Comparison of ENCODE assay signal across 10 mouse cellular contexts in the genomic region with DNA sequence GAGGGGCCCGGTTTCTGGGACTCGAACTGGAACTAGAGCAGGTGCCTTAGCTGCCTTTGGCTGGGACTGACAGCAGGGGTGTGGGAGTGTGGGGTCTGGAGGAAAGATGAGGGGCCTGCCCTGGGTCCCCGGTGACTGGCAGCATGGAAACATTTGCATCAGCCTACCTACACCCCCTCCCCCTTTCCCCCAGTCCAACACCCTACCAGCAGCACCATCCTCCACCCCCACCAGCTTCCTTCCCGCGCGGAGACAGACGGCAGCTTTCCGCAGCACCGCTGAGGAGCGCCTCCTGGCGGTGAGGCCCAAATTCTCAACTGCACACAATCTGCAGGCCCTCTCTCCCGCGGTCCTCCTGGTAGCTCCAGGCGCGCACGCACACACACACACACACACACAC. TPM values are rescaled to one million over a fixed set of nuclear protein-coding genes. Genes with fewer than 3 reads are reported as not detected.
A peak's percentile ranks its signal among the peaks of the same experiment; 100 is the strongest.
DNase-seq lines count a peak whose midpoint lies in the region; ATAC-seq and TF ChIP-seq lines count a peak whose summit lies in the region.
"Had no signal": no experiment of that assay in that cellular context is flagged by ENCODE, and none has a peak within 500 bp of the region (broad histone marks: within the 10 kb centered on the region; RNA-seq: fewer than 3 reads in every experiment).

No protein-coding gene starts in this region.

- H3K4me1 ChIP-seq in forebrain, embryonic 12.5 days, result peaks cover 56% of the 10 kb centered on the region
- no peaks in the 10 kb centered on the region for H3K4me1 ChIP-seq in intestine, postnatal 0 days (replicated peaks; ENCODE audit: control insufficient read depth, insufficient read depth, low read length)
- no peaks in the 10 kb centered on the region for H3K4me1 ChIP-seq in liver, adult 2 months (ENCODE audit: control insufficient read depth, insufficient read depth, low read length)
- H3K4me1 ChIP-seq in neural tube, embryonic 12.5 days, result peaks cover 35% of the 10 kb centered on the region

- WGBS in forebrain, embryonic 12.5 days, result 0% methylated on average over 14 of the region's 16 CpGs
- 5% methylated on average over 16 of the region's 16 CpGs for WGBS in intestine, postnatal 0 days
- 6% methylated on average over 16 of the region's 16 CpGs for WGBS in liver, adult 2 months
- 0% methylated on average over 10 of the region's 16 CpGs for WGBS in neural tube, embryonic 12.5 days

- TF ChIP-seq POLR2A in liver, adult 2 months (IDR thresholded peaks at IDR 0.05; ENCODE audit: extremely low read depth, insufficient read depth, low read length), result no peak

- H3K36me3 ChIP-seq in forebrain, embryonic 12.5 days (replicated peaks), result no peaks in the 10 kb centered on the region
- H3K36me3 ChIP-seq in intestine, postnatal 0 days (ENCODE audit: control insufficient read depth, insufficient read depth), result no peaks in the 10 kb centered on the region
- H3K36me3 ChIP-seq in liver, adult 2 months (ENCODE audit: control insufficient read depth, insufficient read depth, low read length), result no peaks in the 10 kb centered on the region
- H3K36me3 ChIP-seq in neural tube, embryonic 12.5 days, result no peaks in the 10 kb centered on the region
- H3K36me3 ChIP-seq: G1E had no signal

- intact Hi-C loops in heart, postnatal 25 days (cut with DNase I), result loop anchor here (1.0 to 5.0 kb wide), 4 partner anchors 35 to 260 kb away; no protein-coding TSS in a partner anchor

- H3K27ac ChIP-seq in forebrain, embryonic 12.5 days, result 0 out of 2 replicates have a peak overlapping the region, but pooled peaks have one; percentile 85
- no peak overlapping the region for H3K27ac ChIP-seq in intestine, postnatal 0 days (ENCODE audit: low read depth, low read length)
- H3K27ac ChIP-seq in liver, adult 2 months (replicated peaks; ENCODE audit: insufficient read depth, low read depth, low read length), result no peak overlapping the region
- H3K27ac ChIP-seq in neural tube, embryonic 12.5 days, result no peak overlapping the region

- H3K9me3 ChIP-seq in forebrain, embryonic 12.5 days, result no peaks in the 10 kb centered on the region
- no peaks in the 10 kb centered on the region for H3K9me3 ChIP-seq in intestine, postnatal 0 days (ENCODE audit: control insufficient read depth)
- H3K9me3 ChIP-seq in neural tube, embryonic 12.5 days, result no peaks in the 10 kb centered on the region
- H3K9me3 ChIP-seq: megakaryocyte, embryonic 14.5 days had no signal

- DNase-seq in heart, adult 18-20 months, result peak; percentile 28 to 50
- DNase-seq in heart, postnatal 25 days (ENCODE audit: low spot score), result no peak
- peak; percentile 34 for DNase-seq in c-Kit-positive CD71-negative TER-119-negative erythroid progenitor cells, embryonic 14.5 days (ENCODE audit: low read depth)
- no peak for DNase-seq in liver, adult 2 months (ENCODE audit: extremely low read depth, low read depth, low spot score)
- peak; percentile 50 for DNase-seq in testis, postnatal 14 days (ENCODE audit: low spot score)

- ATAC-seq in forebrain, embryonic 12.5 days (ENCODE audit: low FRiP score), result peak; percentile 61
- no peak for ATAC-seq in intestine, postnatal 0 days
- ATAC-seq in neural tube, embryonic 12.5 days (ENCODE audit: low FRiP score, low read depth), result 0 out of 2 replicates have a peak, but pooled peaks have one; percentile 30

- peak; percentile 86 for TF ChIP-seq CTCF in intestine, postnatal 0 days (IDR thresholded peaks at IDR 0.05; ENCODE audit: low read depth)
- peak; percentile 85 for TF ChIP-seq CTCF in liver, adult 2 months (IDR thresholded peaks at IDR 0.05; ENCODE audit: low read depth, low read length)

- no peaks in the 10 kb centered on the region for H3K79me2 ChIP-seq in liver, adult 2 months (ENCODE audit: control insufficient read depth, insufficient read depth, low read length)

- H3K27me3 ChIP-seq in forebrain, embryonic 12.5 days, result peaks cover 24% of the 10 kb centered on the region
- H3K27me3 ChIP-seq in intestine, postnatal 0 days (replicated peaks; ENCODE audit: control insufficient read depth, insufficient read depth, low read length), result peaks cover 20% of the 10 kb centered on the region; the same call in 1 of the 2 replicates
- H3K27me3 ChIP-seq in liver, adult 2 months (ENCODE audit: control insufficient read depth, insufficient read depth, low read length), result peaks cover 5% of the 10 kb centered on the region; the same call in 1 of the 2 replicates
- H3K27me3 ChIP-seq in neural tube, embryonic 12.5 days (replicated peaks), result peaks cover 5% of the 10 kb centered on the region

- peak overlapping the region; percentile 77 for H3K4me2 ChIP-seq in forebrain, embryonic 12.5 days
- peak overlapping the region; percentile 13; the same call in 1 of the 2 replicates for H3K4me2 ChIP-seq in intestine, postnatal 0 days (replicated peaks; ENCODE audit: low read depth)
- H3K4me2 ChIP-seq in neural tube, embryonic 12.5 days (replicated peaks), result peak overlapping the region; percentile 71

- peak overlapping the region; percentile 69; the same call in 1 of the 2 replicates for H3K9ac ChIP-seq in forebrain, embryonic 12.5 days
- H3K9ac ChIP-seq in intestine, postnatal 0 days (ENCODE audit: low read depth, low read length), result no peak overlapping the region
- H3K9ac ChIP-seq in liver, adult 2 months (ENCODE audit: low read depth, low read length), result no peak overlapping the region
- no peak overlapping the region for H3K9ac ChIP-seq in neural tube, embryonic 12.5 days

- H3K4me3 ChIP-seq in forebrain, embryonic 12.5 days (replicated peaks), result peak overlapping the region; percentile 47
- no peak overlapping the region for H3K4me3 ChIP-seq in intestine, postnatal 0 days (ENCODE audit: low read depth, low read length)
- no peak overlapping the region for H3K4me3 ChIP-seq in liver, adult 2 months (ENCODE audit: insufficient read depth, low read depth, low read length)
- no peak overlapping the region for H3K4me3 ChIP-seq in neural tube, embryonic 12.5 days
- H3K4me3 ChIP-seq: megakaryocyte, embryonic 14.5 days had no signal

RNA-seq across cellular contexts. Expression of gene Cplx2, which starts 1.5 kb away (rescaled TPM):
- 1 to 10 TPM; 2.0 to 2.5 TPM for total RNA-seq in heart, adult 18-20 months (2021)
- total RNA-seq in heart, postnatal 25 days (2021), result 1 to 10 TPM; 2.7 to 2.8 TPM
- polyA plus RNA-seq in forebrain, embryonic 12.5 days (2016; fragmentation: Nextera tagmentation; extraction: Ambion mirVana), result 14.9 and 15.5 TPM in 2 replicates
- polyA plus RNA-seq in intestine, postnatal 0 days (2015; fragmentation: Nextera tagmentation; extraction: Ambion mirVana), result 2.2 and 2.6 TPM in 2 replicates
- 0.37 and 0.54 TPM in 2 replicates for total RNA-seq in liver, adult 2 months (2014; rRNA removed)
- polyA plus RNA-seq in liver, adult 2 months (2012; rRNA removed), result 0.57 and 0.81 TPM in 2 replicates
- 13.6 and 15.4 TPM in 2 replicates for polyA plus RNA-seq in neural tube, embryonic 12.5 days (2016; fragmentation: Nextera tagmentation; extraction: Ambion mirVana)
- total RNA-seq: G1E had no signal
- polyA plus RNA-seq: G1E had no signal

Comparison
In these comparisons a context has a peak if more than half of its experiments do, and no peak if none do; other contexts are left out.
1. DNase-seq: peak in heart, adult 18-20 months (2 of 2), c-Kit-positive CD71-negative TER-119-negative erythroid progenitor cells, embryonic 14.5 days (single experiment) and testis, postnatal 14 days (single experiment); none in heart, postnatal 25 days (single experiment) and liver, adult 2 months (single experiment).
2. H3K4me2 ChIP-seq: peak in every context shown above with its lines; median percentile 77 in forebrain, embryonic 12.5 days; 71 in neural tube, embryonic 12.5 days; 13 in intestine, postnatal 0 days.